Mouse (Mus musculus): ENCODE data around the gene Epp13.
"Not testable (repeated sequence)": the region's sequence is repeated elsewhere in the genome, so short reads cannot be mapped to it uniquely, and the experiment has no call there.

The Epp13 gene

GRCm38 (mm10) chr7:6285842-6286705, 33.6 kb downstream of the Epp13 start, which contains the start of gene Zfp667:
TSS of gene Zfp667 (plus strand) at chr7:6286579.
- peak; percentile 99 for DNase-seq

GRCm38 (mm10) chr7:6286921-6287531, 34.5 kb downstream of the Epp13 start:
- DNase-seq: no peak

GRCm38 (mm10) chr7:6291121-6291520, 38.6 kb downstream of the Epp13 start:
- DNase-seq: not testable (repeated sequence)

- DNase-seq: not testable (repeated sequence)
These were observed 48.3 kb downstream of the Epp13 start for GRCm38 (mm10) chr7:6300796-6301195.

DNA sequence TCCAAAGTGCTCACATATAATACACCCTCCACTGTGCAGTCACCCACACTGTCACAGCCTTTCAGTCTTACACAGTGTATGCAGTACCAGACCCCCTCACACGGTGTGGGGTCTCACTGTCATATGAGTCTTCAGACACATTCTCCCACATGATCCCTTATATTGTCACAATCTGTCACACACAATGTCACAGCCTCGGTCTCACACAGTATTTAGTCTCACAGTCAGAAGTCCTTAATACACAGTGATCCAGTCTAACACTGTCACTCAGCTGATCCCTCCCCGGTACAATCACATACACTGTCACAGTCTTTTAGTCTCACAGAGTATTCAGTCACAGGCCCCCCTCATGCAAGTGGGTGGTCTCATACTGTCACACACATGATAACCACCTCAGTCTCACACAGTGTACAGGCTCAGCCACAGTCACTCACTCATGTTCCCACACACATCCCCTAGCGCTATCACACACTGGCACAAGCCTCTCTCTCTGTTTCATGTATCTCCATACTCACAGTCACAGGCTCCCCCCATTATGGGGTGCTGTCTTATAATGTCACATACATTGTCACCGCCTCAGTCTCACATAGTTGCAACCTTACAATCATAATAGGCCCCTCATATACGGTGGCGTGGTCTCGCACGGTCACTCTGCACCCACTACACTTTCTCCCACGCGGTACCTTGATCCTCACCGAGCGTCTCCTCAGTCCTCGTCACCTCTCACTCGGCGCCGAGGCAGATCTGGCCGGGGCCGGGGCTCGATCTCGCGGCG, 78.1 kb downstream of the Epp13 start:
- no peak for DNase-seq

DNA sequence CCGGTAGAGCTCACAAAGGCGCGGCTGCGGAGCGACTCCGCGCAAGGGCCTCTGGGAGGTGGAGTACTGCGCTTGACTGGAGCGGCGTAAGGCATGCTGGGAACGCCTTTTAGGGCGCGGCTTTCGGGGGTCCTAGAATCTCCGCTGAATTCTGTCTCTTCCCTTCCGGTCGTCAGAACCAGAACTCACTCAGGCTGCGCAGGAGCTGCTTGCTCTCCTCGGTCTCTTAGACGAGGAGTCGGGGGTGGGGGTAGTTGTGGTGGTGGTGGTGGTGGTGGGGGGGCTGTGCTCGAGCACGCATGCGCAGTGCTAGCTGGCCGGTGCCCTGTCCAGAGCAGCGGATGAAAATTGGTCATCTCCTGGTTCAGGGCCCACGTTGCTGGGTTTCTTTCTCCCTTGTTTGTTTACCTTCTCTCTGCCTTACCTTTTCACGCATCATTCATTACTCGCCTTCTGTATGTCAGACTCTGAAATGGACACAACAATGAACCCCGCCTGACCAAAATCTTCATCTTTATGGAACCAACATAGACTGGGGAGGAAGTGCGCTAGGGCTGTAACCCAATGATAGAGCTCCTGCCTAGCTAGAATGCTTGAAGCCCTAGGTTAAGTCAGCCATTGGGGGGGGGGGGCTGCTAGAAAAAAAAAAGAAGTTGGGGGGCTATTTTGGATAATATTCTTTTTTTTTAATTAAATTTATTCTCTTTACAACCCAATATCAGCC, 78.9 kb downstream of the Epp13 start, which contains the start of gene Zfp583:
Zfp583 (minus strand) TSS at position 53 of the 724 bp plus-strand sequence.
- DNase-seq: peak; percentile 78 to 91
